In the genomic region with DNA sequence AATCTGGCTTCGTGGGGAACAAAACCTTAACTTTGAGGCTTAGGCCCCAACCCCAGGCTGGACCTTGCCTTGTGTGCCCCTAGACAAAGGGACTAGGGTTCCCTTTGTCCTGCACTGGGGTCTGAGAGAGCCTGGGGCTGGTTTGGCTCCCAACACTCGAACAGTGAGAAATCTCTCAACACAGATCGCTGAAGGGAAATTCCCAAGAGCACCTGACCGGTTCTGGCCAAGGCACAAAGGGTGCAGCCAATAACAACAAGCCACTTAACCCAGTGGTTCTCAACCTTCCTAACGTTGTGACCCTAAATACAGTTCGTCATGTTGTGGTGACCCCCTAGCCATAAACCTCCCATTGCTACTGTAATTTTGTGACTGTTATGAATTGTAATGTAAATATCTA, we compare ENCODE assay signal across 9 mouse cellular contexts. TPM values are rescaled to one million over a fixed set of nuclear protein-coding genes. Genes with fewer than 3 reads are reported as not detected.
DNase-seq lines count a peak whose midpoint lies in the region; ATAC-seq lines count a peak whose summit lies in the region.
"Had no signal": no experiment of that assay in that cellular context is flagged by ENCODE, and none has a peak within 500 bp of the region (broad histone marks: within the 10 kb centered on the region; RNA-seq: fewer than 3 reads in every experiment).

No protein-coding gene starts in this region.

- 27% methylated on average over 6 of the region's 6 CpGs for WGBS in kidney, embryonic 15.5 days
- WGBS in limb, embryonic 10.5 days, result 35% methylated on average over 6 of the region's 6 CpGs

- peaks cover 1% of the 10 kb centered on the region; the same call in 1 of the 2 replicates for H3K36me3 ChIP-seq in kidney, embryonic 15.5 days
- H3K36me3 ChIP-seq in limb, embryonic 10.5 days, result peaks cover 2% of the 10 kb centered on the region; the same call in 1 of the 2 replicates
- H3K36me3 ChIP-seq: neural tube, embryonic 12.5 days had no signal

- no peak overlapping the region for H3K4me2 ChIP-seq in kidney, embryonic 15.5 days
- H3K4me2 ChIP-seq: neural tube, embryonic 12.5 days had no signal

- H3K9ac ChIP-seq in kidney, embryonic 15.5 days, result no peak overlapping the region
- H3K9ac ChIP-seq: neural tube, embryonic 12.5 days had no signal

- ATAC-seq in CD4-positive, CD25-positive, alpha-beta regulatory T cell, adult 4 months, result no peak
- no peak for ATAC-seq in kidney, embryonic 15.5 days (replicated peaks; ENCODE audit: low FRiP score)

- 0 out of 2 replicates have a peak overlapping the region, but pooled peaks have one; percentile 69 for H3K27ac ChIP-seq in kidney, embryonic 15.5 days
- H3K27ac ChIP-seq in limb, embryonic 10.5 days, result peak overlapping the region; percentile 66; the same call in 1 of the 2 replicates
- H3K27ac ChIP-seq: neural tube, embryonic 12.5 days had no signal

- H3K4me1 ChIP-seq in kidney, embryonic 15.5 days, result peaks cover 67% of the 10 kb centered on the region
- H3K4me1 ChIP-seq in limb, embryonic 10.5 days, result peaks cover 66% of the 10 kb centered on the region

- H3K9me3 ChIP-seq in kidney, embryonic 15.5 days (replicated peaks), result no peaks in the 10 kb centered on the region
- H3K9me3 ChIP-seq in limb, embryonic 10.5 days (replicated peaks), result no peaks in the 10 kb centered on the region
- H3K9me3 ChIP-seq: neural tube, embryonic 12.5 days had no signal

- no peak overlapping the region for H3K4me3 ChIP-seq in kidney, embryonic 15.5 days (replicated peaks)
- H3K4me3 ChIP-seq in limb, embryonic 10.5 days, result peak overlapping the region; percentile 8; the same call in 1 of the 2 replicates
- H3K4me3 ChIP-seq: neural tube, embryonic 12.5 days had no signal

- peak; percentile 56 for DNase-seq in CD4-positive, CD25-positive, alpha-beta regulatory T cell, adult 2 months (ENCODE audit: low read depth, low spot score)
- DNase-seq in kidney, adult 8-10 months, result no peak
- DNase-seq in ES-CJ7 (ENCODE audit: low read depth, low spot score), result peak; percentile 58
- no peak for DNase-seq in limb, embryonic 10.5 days (ENCODE audit: low spot score)
- no peak for DNase-seq in frontal cortex, postnatal 36 days (ENCODE audit: low spot score in 2 of 2)
- no peak for DNase-seq in cerebellum, postnatal 10 days

- H3K27me3 ChIP-seq in kidney, embryonic 15.5 days, result no peaks in the 10 kb centered on the region
- H3K27me3 ChIP-seq in limb, embryonic 10.5 days (ENCODE audit: low read depth, poor library complexity, severe bottlenecking), result peaks cover 17% of the 10 kb centered on the region
- H3K27me3 ChIP-seq: neural tube, embryonic 12.5 days had no signal

RNA-seq across cellular contexts. Expression of gene Gpx4, which starts 3.3 kb away (rescaled TPM):
- 100 to 1,000 TPM; 450 to 480 TPM for polyA plus RNA-seq in CD4-positive, CD25-positive, alpha-beta regulatory T cell, adult 4 months (2017; shearing (Covaris generic))
- 581 and 603 TPM in 2 replicates for polyA plus RNA-seq in kidney, embryonic 15.5 days (2015; fragmentation: Nextera tagmentation; extraction: Ambion mirVana)
- polyA plus RNA-seq in limb, embryonic 10.5 days (2016; fragmentation: Nextera tagmentation; extraction: Ambion mirVana), result 589 and 631 TPM in 2 replicates

RNA-seq across cellular contexts. Expression of gene Polr2e, which starts 10.6 kb away (rescaled TPM):
- 100 to 1,000 TPM; 194 to 220 TPM for polyA plus RNA-seq in CD4-positive, CD25-positive, alpha-beta regulatory T cell, adult 4 months (2017; shearing (Covaris generic))
- 235 and 243 TPM in 2 replicates for polyA plus RNA-seq in kidney, embryonic 15.5 days (2015; fragmentation: Nextera tagmentation; extraction: Ambion mirVana)
- 319 and 357 TPM in 2 replicates for polyA plus RNA-seq in limb, embryonic 10.5 days (2016; fragmentation: Nextera tagmentation; extraction: Ambion mirVana)

RNA-seq across cellular contexts. Expression of gene Arhgap45, which starts 33.8 kb away (rescaled TPM):
- 100 to 1,000 TPM; 233 to 369 TPM for polyA plus RNA-seq in CD4-positive, CD25-positive, alpha-beta regulatory T cell, adult 4 months (2017; shearing (Covaris generic))
- polyA plus RNA-seq in kidney, embryonic 15.5 days (2015; fragmentation: Nextera tagmentation; extraction: Ambion mirVana), result 8.7 and 10.0 TPM in 2 replicates
- 14.9 and 15.5 TPM in 2 replicates for polyA plus RNA-seq in limb, embryonic 10.5 days (2016; fragmentation: Nextera tagmentation; extraction: Ambion mirVana)

RNA-seq across cellular contexts. Expression of gene Abca7, which starts 54.0 kb away (rescaled TPM):
- polyA plus RNA-seq in CD4-positive, CD25-positive, alpha-beta regulatory T cell, adult 4 months (2017; shearing (Covaris generic)), result 10 to 100 TPM; 11.4 to 16.4 TPM
- polyA plus RNA-seq in kidney, embryonic 15.5 days (2015; fragmentation: Nextera tagmentation; extraction: Ambion mirVana), result 3.9 and 4.5 TPM in 2 replicates
- 2.0 and 2.3 TPM in 2 replicates for polyA plus RNA-seq in limb, embryonic 10.5 days (2016; fragmentation: Nextera tagmentation; extraction: Ambion mirVana)

RNA-seq across cellular contexts. Expression of gene Sbno2, which starts 55.1 kb away (rescaled TPM):
- 10 to 100 TPM; 28.4 to 54.8 TPM for polyA plus RNA-seq in CD4-positive, CD25-positive, alpha-beta regulatory T cell, adult 4 months (2017; shearing (Covaris generic))
- polyA plus RNA-seq in kidney, embryonic 15.5 days (2015; fragmentation: Nextera tagmentation; extraction: Ambion mirVana), result 14.4 and 16.2 TPM in 2 replicates
- polyA plus RNA-seq in limb, embryonic 10.5 days (2016; fragmentation: Nextera tagmentation; extraction: Ambion mirVana), result 17.1 and 18.4 TPM in 2 replicates

Comparison
In these comparisons a context has a peak if more than half of its experiments do, and no peak if none do; other contexts are left out.
1. DNase-seq: peak in CD4-positive, CD25-positive, alpha-beta regulatory T cell, adult 2 months (single experiment) and ES-CJ7 (single experiment); none in kidney, adult 8-10 months (0 of 2), limb, embryonic 10.5 days (single experiment), frontal cortex, postnatal 36 days (0 of 2) and cerebellum, postnatal 10 days (0 of 2).
2. RNA of gene Arhgap45, which starts 33.8 kb away (polyA plus RNA-seq): 233 to 369 TPM in CD4-positive, CD25-positive, alpha-beta regulatory T cell, adult 4 months; 14.9 to 15.5 TPM in limb, embryonic 10.5 days and 8.7 to 10.0 TPM in kidney, embryonic 15.5 days; every median in the first group is over 10 times any median in the second.